Mouse (Mus musculus): ENCODE results near the gene Foxn3. TPM values are rescaled to one million over a fixed set of nuclear protein-coding genes. Genes with fewer than 3 reads are reported as not detected.

Gene Foxn3
- total RNA-seq, 4 experiments from 2014 or later, result 65.0 to 85.5 (median 81.2) TPM

GRCm38 (mm10) chr12:99348940-99349649 is 214.3 kb downstream of the Foxn3 start:
- DNase-seq, result no peak

- no peak for DNase-seq
Observed at GRCm38 (mm10) chr12:99347512-99347911, 215.9 kb downstream of the Foxn3 start.

- DNase-seq, result no peak
Observed at GRCm38 (mm10) chr12:99346982-99347381, 216.4 kb downstream of the Foxn3 start.

- no peak for DNase-seq
Observed at GRCm38 (mm10) chr12:99345323-99345722, 218.1 kb downstream of the Foxn3 start.

- no peak for DNase-seq
Observed at GRCm38 (mm10) chr12:99343378-99343777, 220.0 kb downstream of the Foxn3 start.

GRCm38 (mm10) chr12:99342160-99342559 is 221.2 kb downstream of the Foxn3 start:
- DNase-seq, result no peak

- DNase-seq, result no peak
Observed at GRCm38 (mm10) chr12:99341751-99342150, 221.6 kb downstream of the Foxn3 start.

- no peak for DNase-seq
Observed at GRCm38 (mm10) chr12:99340418-99341182, 222.8 kb downstream of the Foxn3 start.

- DNase-seq, result no peak
Observed at GRCm38 (mm10) chr12:99339640-99340325, 223.6 kb downstream of the Foxn3 start.

- DNase-seq, result no peak
Observed at GRCm38 (mm10) chr12:99338754-99339153, 224.6 kb downstream of the Foxn3 start.

- no peak for DNase-seq
Observed at GRCm38 (mm10) chr12:99337171-99337435, 226.3 kb downstream of the Foxn3 start.

- peak; percentile 78 for DNase-seq
Observed at GRCm38 (mm10) chr12:99336349-99337170, 226.8 kb downstream of the Foxn3 start.

GRCm38 (mm10) chr12:99335628-99336027 is 227.8 kb downstream of the Foxn3 start:
- DNase-seq, result no peak

- no peak for DNase-seq
Observed at GRCm38 (mm10) chr12:99334026-99334425, 229.4 kb downstream of the Foxn3 start.

GRCm38 (mm10) chr12:99333304-99333968 is 229.9 kb downstream of the Foxn3 start:
- DNase-seq, result no peak

- no peak for DNase-seq
Observed at GRCm38 (mm10) chr12:99332144-99332807, 231.1 kb downstream of the Foxn3 start.

GRCm38 (mm10) chr12:99331341-99331947 is 231.9 kb downstream of the Foxn3 start:
- DNase-seq, result no peak

GRCm38 (mm10) chr12:99330822-99331285 is 232.5 kb downstream of the Foxn3 start:
- no peak for DNase-seq

- no peak for DNase-seq
Observed at GRCm38 (mm10) chr12:99329301-99330257, 233.8 kb downstream of the Foxn3 start.

- DNase-seq, result no peak
Observed at GRCm38 (mm10) chr12:99326157-99326556, 237.2 kb downstream of the Foxn3 start.
